Mouse (Mus musculus) G1E (cell line): Measurements from ENCODE around the gene Fkbp14.

Experiments used
- CTCF ChIP-seq: IDR thresholded peaks from 2 replicates; pipeline ENCODE4 v1.5.1; 2012; ENCODE audit warnings: low read depth, low read length, inconsistent platforms, mixed read lengths
- GATA1 ChIP-seq: IDR thresholded peaks from 2 replicates; pipeline ENCODE4 v1.6.1; 2012; ENCODE audit warnings: borderline replicate concordance, low read length, inconsistent platforms, mixed read lengths
- GATA2 ChIP-seq: IDR thresholded peaks from 2 replicates; pipeline ENCODE4 v1.6.1; 2012; ENCODE audit warnings: low read depth, low read length, inconsistent platforms, borderline replicate concordance
- POLR2AphosphoS5 ChIP-seq: IDR thresholded peaks from 2 replicates; pipeline ENCODE4 v1.6.1; 2012; ENCODE audit warnings: low read depth, low read length, inconsistent platforms; ENCODE audit not compliant: insufficient replicate concordance
- TAL1 ChIP-seq: conservative IDR thresholded peaks from 2 replicates; pipeline ENCODE4 v1.6.1; 2012; ENCODE audit warnings: low read depth, low read length, inconsistent platforms, mixed read lengths

DNA sequence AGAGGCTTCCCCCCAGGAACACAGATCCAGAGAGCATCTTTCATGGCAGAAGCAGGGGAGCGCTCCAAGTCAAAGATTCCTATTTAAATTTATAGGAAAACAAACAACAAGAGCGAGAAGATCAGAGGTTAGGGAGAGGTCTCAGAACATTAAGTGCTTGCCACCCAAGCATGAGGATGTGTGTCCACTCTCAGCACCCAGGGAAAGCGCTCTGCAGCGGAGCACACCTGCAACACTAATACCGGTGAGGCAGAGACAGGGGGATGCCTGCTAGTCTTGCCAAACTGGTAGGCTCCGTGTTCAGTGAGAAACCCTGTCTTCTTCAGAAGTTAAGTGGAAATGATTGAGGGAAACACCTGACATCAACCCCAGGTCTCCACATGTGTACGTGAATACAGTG, 57.7 kb downstream of the Fkbp14 start:
- no peak for TF ChIP-seq CTCF
- no peak for TF ChIP-seq GATA1
- no peak for TF ChIP-seq POLR2AphosphoS5
- TF ChIP-seq TAL1, result no peak
- no peak for TF ChIP-seq GATA2
